Mouse (Mus musculus): Measurements from ENCODE around the gene Zmynd12.

Zmynd12 gene

DNA sequence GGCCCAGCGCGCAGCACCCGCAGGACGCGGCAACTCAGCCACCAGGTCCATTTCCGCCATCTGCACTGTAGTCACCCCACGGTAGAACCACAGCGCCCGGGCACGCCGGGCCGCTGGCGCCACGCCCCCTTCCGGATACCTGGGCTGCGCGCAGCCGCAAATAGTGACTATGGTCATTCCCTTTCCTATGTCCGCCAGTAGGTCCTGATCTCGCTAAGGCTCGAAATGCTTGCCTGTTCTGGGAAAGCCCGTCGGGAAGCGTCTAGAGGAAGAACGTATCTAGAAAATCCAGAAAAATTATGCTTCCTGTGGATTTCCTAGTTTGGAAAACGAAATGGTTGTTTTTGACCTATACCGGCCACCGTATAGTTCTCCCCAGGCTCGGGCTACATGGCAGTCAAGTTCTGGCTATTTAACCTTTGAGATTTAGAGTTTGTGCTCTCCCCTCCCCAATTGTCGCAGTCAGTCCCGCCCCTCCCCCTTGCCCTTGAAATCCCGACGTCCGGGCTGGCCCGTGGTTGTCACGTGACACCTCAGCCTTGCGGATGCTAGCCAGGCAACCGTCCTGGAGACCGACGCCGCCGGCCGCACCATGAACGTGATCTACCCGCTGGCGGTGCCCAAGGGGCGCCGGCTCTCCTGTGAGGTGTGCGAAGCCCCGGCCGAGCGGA, at the start of gene Zmynd12, which contains the start of gene Ppcs:
Zmynd12 (plus strand) TSS at position 521 of the 671 bp plus-strand sequence.
Ppcs (minus strand) TSS at position 127 of the 671 bp plus-strand sequence.
- DNase-seq: peak; percentile 93

DNA sequence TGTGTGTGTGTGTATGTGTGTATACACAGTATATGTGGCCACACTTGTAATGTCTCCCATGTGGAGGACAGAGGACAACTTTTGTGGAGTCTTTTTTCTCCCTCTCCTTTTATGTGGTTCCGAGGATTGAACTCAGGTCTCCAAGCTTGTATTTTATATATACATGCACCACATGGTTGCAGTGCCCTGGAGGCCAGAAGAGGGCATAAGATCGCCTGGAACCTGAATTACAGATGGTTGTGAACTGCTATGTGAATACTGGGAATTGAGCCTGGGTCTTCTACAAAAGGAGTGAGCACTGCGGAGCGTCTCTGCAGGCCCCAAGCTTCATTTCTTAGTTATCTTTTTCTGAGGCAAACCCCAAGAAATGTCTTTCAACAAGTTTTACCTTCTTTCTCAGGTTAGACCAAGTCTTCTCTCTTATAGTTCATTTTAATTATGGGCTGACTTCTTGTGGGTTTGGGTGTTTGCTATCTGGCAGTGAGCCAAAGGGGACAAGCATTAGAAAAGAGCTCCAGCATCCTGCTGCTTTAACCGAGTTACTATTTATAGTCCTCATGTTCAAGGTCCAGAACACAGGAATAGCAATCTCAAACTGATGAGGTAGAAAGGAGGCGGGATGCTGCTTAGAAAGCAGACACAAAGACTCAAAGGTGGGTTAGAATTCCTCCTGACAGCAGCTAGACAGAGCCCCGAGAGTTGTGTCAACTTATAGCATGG, 41.0 kb upstream of the Zmynd12 start:
- no peak for DNase-seq

DNA sequence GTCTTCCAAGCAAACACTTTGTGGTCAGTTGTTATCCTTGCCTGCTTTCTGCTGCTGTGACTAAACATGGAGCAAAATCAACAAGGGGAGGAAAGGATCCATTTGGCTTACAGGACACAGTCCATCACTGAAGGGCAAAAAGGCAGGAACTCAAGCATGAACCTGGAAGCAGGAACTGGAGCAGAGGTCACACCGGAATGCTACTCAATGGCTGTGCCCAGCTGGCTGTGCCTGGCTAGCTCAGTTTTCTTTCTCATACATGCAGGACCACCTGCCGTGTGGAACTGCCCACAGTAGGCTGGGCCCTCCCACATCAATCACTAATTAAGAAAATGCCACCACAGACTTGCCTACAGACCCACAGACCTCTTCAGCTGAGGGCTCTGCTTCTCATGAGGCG, 33.4 kb upstream of the Zmynd12 start:
- DNase-seq: no peak

DNA sequence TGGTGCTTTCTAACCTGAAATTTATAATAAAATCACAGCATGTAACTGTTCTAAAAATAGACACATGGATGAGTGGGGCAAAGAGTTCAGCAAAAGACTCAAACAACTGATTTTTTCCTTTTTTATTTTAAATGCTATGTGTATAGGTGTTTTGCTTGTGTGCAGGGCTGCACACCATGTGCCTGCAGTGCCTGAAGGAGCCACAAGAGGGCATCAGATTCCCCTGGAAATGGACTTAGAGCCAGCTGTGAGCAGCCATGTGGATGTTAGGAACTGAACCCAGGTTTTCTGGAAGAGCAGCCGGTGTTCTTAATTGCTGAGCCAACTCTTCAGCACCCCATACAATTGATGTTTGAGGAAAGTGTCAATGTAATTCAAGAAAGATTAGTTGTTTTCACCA, 32.2 kb upstream of the Zmynd12 start:
- no peak for DNase-seq

DNA sequence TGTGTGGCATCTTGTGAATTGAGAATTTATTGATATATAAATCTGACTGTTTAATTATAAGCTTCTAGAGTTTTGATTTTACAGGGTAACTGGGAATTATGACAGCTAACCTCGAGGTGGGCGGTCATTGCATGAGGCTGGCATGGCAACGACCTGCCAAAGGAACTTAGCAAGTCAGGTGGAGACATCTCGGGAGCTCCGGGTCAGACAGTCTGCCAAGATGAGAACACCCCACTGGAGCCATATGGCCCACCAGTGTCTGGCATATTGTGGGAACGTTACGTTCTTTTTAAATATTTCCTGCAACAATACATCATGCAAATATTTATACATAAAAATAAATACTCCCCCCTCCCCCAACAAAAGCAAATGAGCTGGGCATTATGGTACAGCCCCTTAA, 23.9 kb upstream of the Zmynd12 start:
- DNase-seq: peak; percentile 49

DNA sequence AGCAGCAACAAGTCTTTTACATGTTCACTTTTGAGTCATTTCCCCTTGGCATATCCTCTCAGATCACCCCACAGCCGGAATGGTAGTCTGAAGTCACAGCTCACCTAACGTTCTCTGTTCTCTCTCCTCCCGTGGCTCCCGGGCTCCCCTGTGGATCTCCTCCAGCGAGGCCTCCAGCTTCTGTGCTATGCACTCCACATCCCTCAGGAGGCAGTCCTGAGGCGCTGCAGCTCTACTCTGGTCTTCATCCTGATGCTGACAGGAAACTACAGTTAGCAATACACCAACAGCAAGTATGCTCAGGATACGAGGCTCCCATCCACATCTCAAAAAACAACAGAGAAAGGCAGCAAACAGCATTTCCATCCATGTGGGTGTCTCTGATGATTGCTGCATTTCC, 21.7 kb upstream of the Zmynd12 start:
- DNase-seq: no peak

DNA sequence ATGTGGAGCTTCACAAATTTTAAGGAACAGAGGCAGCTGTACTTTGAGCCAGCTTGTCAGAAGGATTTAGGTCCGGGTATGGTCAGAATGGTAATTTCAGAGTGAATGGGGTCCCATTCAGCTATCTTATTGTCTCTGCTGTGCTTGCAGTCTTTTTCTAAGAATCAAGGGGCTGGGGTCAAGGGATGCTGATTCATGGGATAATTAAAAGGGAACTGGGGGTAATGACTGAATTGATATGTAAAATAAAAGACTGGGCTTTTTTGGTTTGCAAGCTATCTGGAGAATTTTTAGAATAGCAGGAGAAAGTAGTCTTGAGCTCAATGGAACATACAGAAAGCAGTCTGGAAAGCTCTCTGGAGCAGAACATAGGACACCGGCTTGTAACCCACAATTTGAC, 19.2 kb upstream of the Zmynd12 start:
- no peak for DNase-seq

DNA sequence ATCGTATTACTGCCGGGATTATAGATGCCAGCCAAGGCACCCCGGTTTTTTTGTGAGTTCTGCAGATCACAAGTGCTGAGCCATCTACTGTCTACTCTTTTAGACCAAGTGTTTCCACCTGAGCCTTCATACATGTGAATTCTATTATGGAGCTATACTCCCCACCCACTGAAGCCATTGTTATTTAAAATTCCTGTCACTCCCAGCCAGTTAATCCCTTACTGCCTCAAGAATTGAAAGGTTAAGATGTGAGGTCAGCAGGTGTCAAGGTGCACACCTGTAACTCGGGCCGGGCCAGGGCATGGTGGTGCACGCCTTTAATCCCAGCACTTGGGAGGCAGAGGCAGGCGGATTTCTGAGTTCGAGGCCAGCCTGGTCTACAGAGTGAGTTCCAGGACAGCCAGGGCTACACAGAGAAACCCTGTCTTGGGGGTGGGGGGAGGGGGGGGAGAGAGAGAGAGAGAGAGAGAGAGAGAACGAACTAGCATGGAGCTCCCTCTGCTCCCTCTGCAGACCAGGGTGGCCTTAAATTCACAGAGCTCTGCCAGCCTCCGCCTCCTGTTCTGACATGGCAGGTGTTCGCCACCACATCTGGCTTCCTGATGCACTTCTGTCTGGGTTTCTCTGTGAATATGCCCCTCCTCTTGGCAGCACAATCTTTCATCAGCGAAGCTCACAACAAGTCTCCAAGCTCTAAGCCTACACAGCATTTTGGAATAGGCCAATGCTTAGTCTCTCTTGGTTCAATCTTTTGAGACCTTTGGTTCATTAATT, 10.6 kb upstream of the Zmynd12 start:
- DNase-seq: no peak

DNA sequence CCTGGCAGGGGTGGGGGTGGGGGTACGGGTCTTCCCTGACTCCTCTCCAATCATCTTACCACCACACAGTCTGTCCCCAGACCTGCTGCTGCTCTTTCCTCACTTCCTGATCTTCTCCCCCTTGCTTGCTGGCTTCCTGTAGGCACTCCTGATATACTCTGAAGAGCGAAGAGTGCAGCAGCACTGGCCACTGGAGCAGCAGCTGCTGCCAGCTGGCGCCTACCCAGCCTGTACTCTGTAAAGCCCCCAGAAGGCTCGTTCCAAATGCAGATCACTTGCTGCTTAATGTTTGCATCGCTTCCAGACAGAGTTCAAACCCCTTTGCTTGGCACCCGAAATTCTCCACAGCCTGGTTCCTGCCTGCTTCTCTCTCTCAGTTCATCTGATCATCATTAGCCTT, 9.8 kb upstream of the Zmynd12 start:
- DNase-seq: no peak

DNA sequence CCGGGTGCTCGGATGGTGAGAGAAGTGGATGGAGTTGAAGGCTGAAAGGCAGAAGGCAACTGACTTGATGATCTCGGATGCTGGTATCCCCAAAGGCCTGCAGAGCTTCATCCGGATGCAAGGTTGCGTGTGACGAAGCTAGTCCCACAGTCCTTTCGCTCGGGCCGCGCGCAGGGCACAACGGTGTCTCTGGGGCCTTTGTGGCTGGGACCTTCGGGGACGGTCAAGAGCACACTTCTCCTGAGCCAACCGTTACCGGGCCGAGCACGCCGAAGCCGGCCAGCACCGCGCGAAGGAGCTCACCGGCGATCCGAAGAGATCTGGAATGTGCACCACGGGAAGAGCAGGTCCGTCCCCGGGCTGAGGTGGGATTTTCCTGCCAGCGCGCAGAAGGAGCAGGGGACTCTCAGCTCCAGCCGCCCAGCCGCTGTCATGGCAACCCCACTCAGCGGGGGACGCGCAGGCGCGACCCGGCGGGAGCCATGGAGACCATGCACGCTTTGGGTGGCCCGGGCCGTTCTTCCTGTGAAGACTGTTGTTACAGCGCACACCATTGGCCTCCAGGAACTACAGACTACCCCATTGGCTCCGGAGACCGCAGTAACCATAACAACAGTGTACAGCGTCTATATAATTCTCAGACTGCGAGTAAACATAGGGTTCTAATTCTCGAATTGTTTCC, 7.4 kb upstream of the Zmynd12 start, which contains the start of gene Ccdc30:
Ccdc30 (minus strand) TSS at position 450 of the 682 bp plus-strand sequence.
- peak; percentile 86 for DNase-seq

DNA sequence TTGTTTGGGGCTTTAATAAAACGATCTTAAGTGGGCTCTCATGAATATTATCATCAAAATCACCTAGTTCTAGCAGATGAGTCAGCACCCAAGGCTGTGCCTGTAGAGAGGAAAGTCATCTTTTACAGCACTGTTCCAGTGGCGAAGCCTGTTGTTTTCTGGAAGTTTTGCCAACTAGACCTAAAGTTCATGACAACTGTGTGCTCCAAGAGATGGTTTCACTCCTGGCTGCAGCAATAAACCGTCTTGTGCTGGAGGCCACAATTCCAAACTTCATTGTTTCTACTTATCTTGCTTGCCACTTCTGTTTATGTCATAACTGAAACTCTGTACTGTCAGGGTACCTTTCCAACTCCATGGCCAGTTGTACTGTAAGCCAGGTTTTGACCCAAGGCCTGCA, 5.3 kb upstream of the Zmynd12 start:
- DNase-seq: no peak

DNA sequence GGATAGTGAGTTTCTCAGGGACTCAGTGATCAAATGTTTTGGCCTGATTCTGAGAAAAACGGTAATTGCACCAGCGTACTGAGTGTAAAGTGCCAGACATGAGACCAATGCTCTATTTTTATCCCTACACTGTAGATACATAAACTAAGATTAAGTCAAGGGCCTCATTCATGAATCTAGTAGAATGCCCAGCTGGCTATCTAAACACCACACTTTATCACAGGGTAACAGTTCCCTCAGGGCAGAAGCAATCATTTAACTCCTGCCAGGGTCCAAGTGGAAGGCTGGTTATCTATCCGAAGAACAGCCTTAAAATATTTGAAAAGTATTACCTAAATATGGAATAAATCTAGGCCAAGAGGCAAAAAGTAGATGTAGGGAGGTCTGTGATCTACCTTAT, 4.7 kb upstream of the Zmynd12 start:
- no peak for DNase-seq

DNA sequence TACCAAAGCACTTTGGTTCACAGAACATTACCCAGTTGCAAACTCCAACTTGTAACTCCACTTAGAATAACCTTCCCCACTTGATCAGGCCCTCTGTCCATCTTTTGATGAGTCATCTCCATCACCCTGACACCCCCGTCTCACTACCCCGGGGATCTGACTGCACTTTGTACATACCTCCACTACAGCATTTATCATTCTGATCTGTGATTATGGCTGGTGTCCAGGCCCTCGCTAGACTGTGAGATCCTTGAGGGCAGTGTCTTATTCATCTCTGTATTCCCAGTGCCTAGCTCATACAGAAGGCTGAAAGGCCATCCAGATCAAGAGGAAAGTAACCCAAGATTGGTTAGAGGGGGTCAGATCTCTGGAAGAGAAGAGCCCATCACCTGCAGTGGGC, 1.4 kb upstream of the Zmynd12 start:
- no peak for DNase-seq

DNA sequence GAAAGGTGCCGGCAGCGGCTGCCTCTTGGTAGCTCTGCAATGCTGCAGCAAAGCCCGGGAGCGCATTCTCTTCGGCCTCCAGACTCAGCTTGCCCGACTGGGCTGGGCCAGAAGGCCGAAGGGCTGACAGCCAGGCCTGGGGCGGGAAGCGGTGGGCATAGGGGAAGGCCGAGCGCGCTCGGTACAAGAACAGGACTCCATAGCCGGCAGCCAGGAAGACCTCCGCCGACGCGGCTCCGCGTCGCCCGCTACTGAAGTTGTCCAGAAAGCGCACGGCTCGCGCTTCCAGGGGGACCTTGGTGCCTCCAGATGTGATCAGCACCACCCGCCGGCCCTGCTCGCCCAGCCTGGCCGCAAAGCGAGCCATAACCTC, 707 bp upstream of the Zmynd12 start:
- DNase-seq: no peak

DNA sequence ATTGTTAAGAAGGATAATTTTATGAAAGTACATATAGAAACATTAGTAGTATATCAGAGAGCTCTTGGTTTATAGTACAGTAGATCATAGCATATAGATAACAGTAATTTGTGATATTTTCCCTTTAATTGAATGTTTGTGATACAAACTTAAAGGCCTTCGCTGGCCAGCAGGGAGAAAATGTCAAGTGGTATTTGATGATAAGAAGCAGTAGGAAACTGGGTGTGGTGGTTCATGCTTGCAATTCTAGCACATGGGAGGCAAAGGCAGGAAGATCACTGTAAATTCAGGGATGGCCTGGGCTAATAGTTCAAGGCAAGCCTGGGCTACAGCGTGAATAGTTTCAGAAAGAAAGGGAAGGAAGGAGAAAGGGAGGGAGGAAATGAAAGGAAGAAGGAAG, 2.5 kb downstream of the Zmynd12 start:
- DNase-seq: no peak

DNA sequence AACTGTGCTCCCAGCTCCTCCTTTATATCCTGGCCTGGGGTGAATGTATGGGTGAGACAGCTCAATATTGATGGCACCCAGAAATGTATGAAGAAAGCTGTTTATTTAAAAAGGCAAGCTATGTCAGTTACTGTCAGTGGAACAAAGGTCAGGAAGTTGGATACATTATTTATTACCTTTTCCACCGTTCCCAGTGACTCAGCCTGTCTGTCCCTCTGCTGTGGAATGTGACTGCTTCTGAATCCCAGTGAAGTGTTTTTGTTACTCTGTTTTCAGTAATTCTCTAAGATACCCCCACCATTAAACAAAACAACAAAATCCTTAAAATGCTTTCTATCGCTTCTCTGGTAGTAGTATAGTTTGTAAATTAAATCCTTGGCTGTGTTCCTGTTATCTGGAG, 3.0 kb downstream of the Zmynd12 start:
- no peak for DNase-seq

DNA sequence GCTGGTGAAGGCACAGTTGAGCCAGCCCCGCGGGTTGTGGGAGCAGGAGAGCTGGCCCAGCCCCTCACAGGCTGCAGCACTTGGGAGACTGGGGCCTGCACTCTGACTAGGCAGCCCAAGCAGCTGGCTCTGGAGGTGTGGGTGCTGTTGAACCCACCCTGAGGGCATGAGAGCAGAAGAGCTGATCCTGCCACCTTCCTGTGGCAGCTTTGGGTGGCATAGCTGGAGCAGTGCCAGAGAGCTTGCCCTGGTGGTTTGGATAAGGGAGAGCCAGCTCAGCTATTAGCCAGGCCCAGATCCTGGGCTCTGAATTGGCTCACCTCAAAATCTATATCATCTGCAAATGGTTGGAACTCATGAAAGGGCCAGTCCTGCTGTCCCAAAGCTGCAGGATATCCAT, 5.1 kb downstream of the Zmynd12 start:
- DNase-seq: no peak

DNA sequence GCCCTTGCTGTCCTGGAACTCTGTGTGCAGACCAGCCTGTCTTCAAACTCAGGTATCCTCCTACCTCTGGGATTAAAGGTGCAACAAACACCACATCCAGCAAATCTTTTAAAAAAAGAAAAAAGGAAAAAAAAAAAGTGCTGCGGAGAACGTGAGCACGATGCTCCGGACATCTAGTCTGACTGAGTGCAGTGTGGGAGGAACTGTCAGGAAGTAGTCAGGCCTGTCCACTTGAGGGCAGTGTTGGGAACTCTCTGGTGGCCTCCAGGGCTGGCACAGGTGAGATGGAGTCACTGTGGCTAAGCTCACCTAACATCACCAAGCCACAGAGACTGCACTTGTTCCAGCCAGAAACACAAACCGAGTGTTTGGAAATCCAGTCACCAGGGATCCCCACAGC, 8.1 kb downstream of the Zmynd12 start:
- peak; percentile 73 for DNase-seq

DNA sequence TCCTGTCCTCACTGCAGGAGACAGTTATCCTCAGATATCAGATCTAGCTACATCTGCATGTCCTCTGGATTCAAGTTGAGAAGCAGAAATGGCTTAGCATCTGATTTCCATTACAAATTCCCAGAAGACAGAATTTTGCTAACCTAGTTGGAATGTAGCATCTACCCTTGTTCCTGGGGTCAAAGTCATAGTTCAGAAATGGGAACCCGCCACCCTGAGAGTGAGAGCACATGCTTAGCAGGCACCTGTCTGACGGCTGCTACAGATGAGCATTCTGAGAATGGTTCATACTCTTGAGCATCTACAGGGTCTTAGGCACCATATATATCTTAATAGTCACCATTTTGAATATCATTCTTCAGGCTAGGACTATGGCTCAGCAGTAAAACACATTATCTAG, 15.3 kb downstream of the Zmynd12 start:
- DNase-seq: no peak

DNA sequence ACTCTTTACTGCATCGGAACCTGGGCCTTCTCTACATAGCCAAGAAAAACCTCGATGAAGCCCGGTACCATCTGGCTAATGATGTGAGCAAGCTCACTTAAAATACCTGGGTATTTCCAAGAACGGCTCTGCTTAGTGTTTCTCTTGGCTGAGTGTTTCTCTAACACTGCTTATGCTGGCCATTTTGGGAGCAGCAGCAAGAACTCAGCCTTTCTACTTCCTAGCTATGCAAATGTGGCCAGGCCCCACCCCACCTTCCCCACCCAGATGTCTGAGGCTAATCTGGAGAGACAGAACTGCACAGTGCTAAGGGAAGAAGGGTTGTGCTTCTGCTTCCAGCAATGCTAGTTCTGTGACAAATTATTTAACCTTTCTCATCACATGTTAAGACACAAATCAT, 19.2 kb downstream of the Zmynd12 start:
- no peak for DNase-seq

DNA sequence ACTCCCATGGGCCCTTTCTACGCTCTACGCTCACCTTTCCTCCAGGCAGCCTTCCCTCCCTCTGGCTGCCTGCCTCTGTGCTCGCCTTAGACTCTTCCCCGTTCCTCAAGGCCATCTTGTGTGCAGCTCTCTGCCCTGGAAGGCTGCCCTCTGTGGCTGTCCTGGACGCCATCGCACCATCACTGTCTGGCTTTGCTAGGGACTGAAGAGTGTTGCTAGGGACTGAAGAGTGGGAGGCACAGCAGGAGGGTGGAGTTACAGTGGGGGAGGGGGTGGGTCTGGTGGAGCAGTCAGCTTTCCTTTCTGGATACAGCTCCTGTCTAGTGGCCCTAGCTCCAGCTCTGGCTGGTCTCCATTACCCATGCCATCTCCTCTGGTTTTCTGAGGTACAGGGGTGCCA, 19.9 kb downstream of the Zmynd12 start:
- no peak for DNase-seq

DNA sequence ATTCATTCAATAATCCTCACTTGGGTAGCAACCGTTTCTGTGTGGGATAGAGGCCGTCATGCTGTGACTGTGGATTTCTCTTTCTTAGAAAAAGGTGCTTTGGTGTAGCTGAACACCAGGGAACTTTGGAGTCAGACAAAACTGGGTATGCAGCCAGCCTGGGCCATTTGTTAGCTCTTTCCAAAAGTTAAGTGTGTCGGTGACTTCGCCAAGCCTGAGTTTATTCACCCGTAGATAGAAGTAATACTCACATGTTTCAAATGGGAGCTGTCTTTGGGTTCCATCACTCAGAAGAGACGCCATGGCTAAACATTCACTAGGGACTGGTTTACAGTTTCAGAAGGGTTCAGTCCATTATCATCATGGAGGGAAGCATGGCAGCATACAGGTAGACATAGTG, 24.6 kb downstream of the Zmynd12 start:
- DNase-seq: no peak

DNA sequence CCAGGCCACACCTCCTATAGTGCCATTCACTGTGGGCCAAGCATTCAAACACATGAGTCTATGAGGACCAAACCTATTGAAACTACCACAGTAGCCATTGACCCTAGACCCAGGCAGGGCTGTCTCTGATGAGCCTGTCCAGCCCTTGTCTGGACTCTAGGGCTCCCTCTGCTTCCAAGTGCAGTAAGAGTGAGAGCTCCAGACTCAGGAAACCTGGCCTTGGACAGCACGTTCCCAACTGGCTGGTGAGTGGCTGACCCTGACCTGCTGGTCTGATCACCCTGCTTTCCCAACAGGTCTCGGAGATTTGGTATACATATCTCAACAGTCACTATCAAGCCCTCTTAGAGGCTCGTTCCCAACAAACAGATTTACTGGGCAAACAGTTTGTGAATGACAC, 25.2 kb downstream of the Zmynd12 start:
- DNase-seq: no peak
